Mouse (Mus musculus) ES-Bruce4 (cell line): ENCODE results near the gene Ndufb10. TPM values are rescaled to one million over a fixed set of nuclear protein-coding genes. Genes with fewer than 3 reads are reported as not detected.

ENCODE experiments used
- H3K27ac ChIP-seq: 2 replicates; pipeline ENCODE4 v1.5.1; 2012; ENCODE audit warnings: low read length, inconsistent platforms; ENCODE audit not compliant: insufficient read depth
- H3K27me3 ChIP-seq: 2 replicates; pipeline ENCODE4 v1.6.1; 2012; ENCODE audit warnings: mild to moderate bottlenecking, low read length, inconsistent platforms; ENCODE audit not compliant: control insufficient read depth, poor library complexity, insufficient read depth, severe bottlenecking
- H3K36me3 ChIP-seq: 2 replicates; pipeline ENCODE4 v1.6.1; 2012; ENCODE audit warnings: inconsistent platforms, mild to moderate bottlenecking, low read length, moderate library complexity; ENCODE audit not compliant: control insufficient read depth, poor library complexity, insufficient read depth, severe bottlenecking
- H3K4me1 ChIP-seq: one replicate; pipeline ENCODE4 v1.8.1; 2011; ENCODE audit warnings: low read length; ENCODE audit not compliant: control insufficient read depth, insufficient read depth
- H3K4me3 ChIP-seq: 2 replicates; pipeline ENCODE4 v1.5.1; 2011; ENCODE audit warnings: low read depth, mild to moderate bottlenecking, low read length
- H3K9ac ChIP-seq: 2 replicates; pipeline ENCODE4 v1.6.1; 2012; ENCODE audit warnings: low read depth, mild to moderate bottlenecking, inconsistent platforms; ENCODE audit not compliant: poor library complexity, severe bottlenecking
- H3K9me3 ChIP-seq: replicated peaks from 2 replicates; pipeline ENCODE4 v1.6.1; 2012; ENCODE audit warnings: mild to moderate bottlenecking, low read length, inconsistent platforms; ENCODE audit not compliant: control insufficient read depth, poor library complexity, insufficient read depth, severe bottlenecking
- CTCF ChIP-seq: IDR thresholded peaks from one replicate; pipeline ENCODE4 v1.8.1; 2011; ENCODE audit warnings: low read depth, low read length
- EP300 ChIP-seq: IDR thresholded peaks from 2 replicates; pipeline ENCODE4 v1.6.1; 2011; ENCODE audit warnings: low read depth, low read length; ENCODE audit not compliant: insufficient read depth
- POLR2A ChIP-seq: IDR thresholded peaks from one replicate; pipeline ENCODE4 v1.8.1; 2011; ENCODE audit warnings: low read length; ENCODE audit not compliant: insufficient read depth
- polyA plus RNA-seq: library from polyadenylated mRNA; stranded (reverse); fragments of >200 nt; gene quantifications from 2 replicates; pipeline ENCODE4 v1.2.4, GENCODE M21; 2011; ENCODE audit warnings: low read depth; ENCODE audit not compliant: missing spikeins, insufficient read depth, insufficient read length

Gene Ndufb10
- polyA plus RNA-seq, 1 experiment = 90.9 TPM

DNA sequence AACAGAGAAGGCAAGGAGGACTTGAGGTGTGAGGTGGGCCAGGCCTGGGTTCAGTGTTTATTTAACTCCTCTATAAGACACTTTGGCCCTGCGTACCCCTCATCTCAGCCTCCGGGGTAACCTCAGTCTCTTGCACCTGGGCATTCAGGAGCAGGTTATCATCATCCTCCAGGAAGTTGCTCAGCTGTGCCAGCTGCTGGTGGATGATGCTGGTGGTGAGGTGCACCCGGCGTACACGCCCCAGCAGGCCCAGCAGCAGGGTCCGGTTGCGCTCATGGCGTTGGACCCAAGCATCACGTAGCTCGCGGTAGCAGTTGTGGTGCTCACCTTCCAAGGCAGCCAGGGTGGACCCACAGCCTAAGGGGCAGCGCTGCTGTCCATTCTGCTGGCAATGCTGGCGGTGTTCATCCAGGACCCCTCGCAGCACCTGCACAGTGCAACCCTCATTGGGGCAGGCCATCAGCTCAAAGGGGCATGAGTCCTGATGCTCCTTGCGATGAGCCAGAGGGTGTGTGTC, 8.1 kb downstream of the Ndufb10 start:
- Histone ChIP-seq H3K27ac (no peak overlapping the region), H3K9ac (no peak overlapping the region), H3K9me3 (no peaks in the 10 kb centered on the region), H3K4me1 (no peaks in the 10 kb centered on the region), H3K36me3 (peaks cover 19% of the 10 kb centered on the region), H3K4me3 (no peak overlapping the region), H3K27me3 (no peaks in the 10 kb centered on the region)
- no peak for TF ChIP-seq POLR2A
- no peak for TF ChIP-seq EP300

DNA sequence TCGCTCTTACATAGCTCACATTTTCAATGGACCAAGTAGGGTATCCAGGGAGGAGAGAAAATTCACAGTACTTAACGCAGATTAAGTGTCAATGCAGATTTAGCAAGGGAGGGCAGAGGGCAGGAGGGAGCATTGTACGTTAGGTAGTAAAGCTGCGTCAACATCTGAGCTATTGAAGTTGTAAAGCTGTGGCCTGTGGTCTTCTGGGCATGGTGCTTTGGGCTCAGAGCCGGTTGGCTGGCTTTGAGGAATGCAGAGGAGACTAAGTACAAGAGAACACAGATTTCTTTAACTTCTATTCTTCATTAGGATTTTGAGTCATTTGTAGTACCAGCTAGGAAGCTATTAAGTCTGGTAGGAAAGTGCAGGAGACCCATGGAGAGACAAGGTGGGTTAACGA, 8.7 kb downstream of the Ndufb10 start:
- no peak overlapping the region for H3K9ac ChIP-seq
- no peak overlapping the region for H3K4me3 ChIP-seq
- TF ChIP-seq CTCF (no peak), POLR2A (no peak), EP300 (no peak)
- no peak overlapping the region for H3K27ac ChIP-seq
- peaks cover 14% of the 10 kb centered on the region for H3K36me3 ChIP-seq
- no peaks in the 10 kb centered on the region for H3K27me3 ChIP-seq
- H3K4me1 ChIP-seq = no peaks in the 10 kb centered on the region
- no peaks in the 10 kb centered on the region for H3K9me3 ChIP-seq

DNA sequence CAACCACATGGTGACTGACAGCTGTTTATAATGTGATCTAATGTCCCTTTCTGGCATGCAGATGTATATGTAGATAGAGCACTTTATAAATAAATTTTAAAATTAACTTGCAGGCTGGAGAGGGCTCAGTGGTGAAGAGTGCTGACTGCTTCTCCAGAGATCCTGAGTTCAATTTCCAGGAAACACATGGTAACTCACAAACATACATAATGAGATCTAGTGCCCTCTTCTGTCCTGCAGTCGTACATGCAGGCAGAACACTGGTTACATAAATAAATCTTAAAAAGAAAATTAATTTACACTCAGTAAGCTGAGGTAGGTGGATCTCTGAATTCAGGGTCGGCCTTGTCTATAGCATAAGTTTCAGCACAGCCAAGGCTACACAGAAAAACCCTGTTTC, 15.6 kb downstream of the Ndufb10 start:
- Histone ChIP-seq H3K4me1 (no peaks in the 10 kb centered on the region), H3K9me3 (no peaks in the 10 kb centered on the region), H3K4me3 (no peak overlapping the region), H3K9ac (no peak overlapping the region; the same call in 1 of the 2 replicates), H3K27me3 (no peaks in the 10 kb centered on the region), H3K36me3 (peaks cover 10% of the 10 kb centered on the region), H3K27ac (no peak overlapping the region)
- TF ChIP-seq EP300 (no peak), CTCF (no peak), POLR2A (no peak)

DNA sequence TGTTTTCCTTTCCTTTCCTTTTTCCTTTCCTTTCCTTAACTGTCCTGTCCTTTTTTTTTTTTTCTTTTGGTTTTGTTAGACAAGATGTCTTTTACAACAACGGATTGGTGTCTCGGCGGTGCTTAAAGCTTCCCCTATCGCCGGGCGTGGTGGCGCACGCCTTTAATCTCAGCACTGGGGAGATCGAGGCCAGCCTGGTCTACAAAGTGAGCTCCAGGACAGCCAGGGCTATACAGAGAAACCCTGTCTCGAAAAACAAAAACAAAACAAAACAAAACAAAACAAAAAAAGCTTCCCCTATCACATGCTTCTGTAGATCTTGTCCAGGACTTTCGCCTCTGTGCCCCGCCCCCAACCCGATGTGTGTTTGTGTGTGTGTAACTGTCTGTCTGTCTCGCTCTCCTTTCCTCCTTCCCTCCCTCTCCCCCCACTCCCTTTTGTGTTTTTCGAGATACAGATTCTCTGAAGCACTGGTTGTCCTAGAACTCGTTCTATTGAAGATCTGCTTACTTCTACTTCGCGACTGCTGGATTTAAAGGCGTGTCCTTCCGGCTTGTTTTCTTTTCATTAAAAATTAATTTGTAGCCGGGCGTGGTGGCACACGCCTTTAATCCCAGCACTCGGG, 16.4 kb downstream of the Ndufb10 start:
- TF ChIP-seq EP300 (no peak), CTCF (no peak), POLR2A (no peak)
- Histone ChIP-seq H3K27me3 (no peaks in the 10 kb centered on the region), H3K27ac (peak overlapping the region; percentile 58), H3K9me3 (no peaks in the 10 kb centered on the region), H3K4me3 (peak overlapping the region; percentile 84), H3K9ac (peak overlapping the region; percentile 59), H3K36me3 (peaks cover 10% of the 10 kb centered on the region), H3K4me1 (no peaks in the 10 kb centered on the region)

DNA sequence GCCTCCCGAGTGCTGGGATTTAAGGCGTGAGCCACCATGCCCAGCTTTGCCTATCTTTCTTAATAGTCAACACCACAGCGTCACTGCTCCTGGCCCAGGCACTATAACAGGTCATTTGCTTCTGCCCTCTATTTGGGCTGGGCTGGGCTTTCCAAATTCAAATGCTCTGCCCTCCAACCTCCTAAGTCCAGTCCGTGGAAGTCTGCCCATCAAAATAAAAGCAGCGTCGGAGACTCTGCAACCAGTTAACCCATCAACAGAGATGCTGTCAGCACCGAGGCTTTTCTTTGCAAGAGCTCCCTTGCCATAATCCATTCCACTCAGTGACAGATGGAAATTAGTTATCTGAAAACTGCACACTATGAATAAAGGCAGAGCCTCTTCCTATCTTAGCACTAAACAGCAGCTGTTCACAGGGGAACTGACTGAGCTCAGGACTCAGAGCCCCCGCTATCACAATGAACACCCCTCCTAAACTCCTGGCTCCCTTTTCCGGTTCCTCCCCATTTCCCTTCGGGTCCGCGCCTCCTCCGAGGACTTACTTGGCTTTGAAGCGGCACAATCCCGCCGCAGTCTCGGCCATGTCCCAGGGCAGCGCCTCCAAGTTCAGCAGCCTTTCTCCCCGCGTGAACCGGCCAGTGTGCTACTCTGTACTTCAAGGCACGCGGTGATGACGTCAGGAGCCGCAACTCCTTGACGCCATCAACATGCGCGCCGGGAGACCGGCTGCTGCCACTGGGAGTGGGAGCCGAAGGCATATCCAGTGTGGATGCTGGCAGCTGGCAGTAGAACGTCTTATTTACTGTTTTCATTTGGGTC, 17.1 kb downstream of the Ndufb10 start, which contains the start of gene Tbl3:
Gene Tbl3, minus strand, starts transcription at position 679 of the 819 bp plus-strand sequence.
- Histone ChIP-seq H3K4me3 (peak within 1 kb of the TSS; percentile 84), H3K9ac (peak within 1 kb of the TSS; percentile 59)

More for the DNA sequence above, 17.1 kb downstream of the Ndufb10 start, which contains the start of gene Tbl3:
- H3K27me3 ChIP-seq = no peaks in the 10 kb centered on the region
- TF ChIP-seq CTCF (no peak), EP300 (0 out of 2 replicates have a peak, but pooled peaks have one; percentile 26), POLR2A (peak; percentile 58)
- no peaks in the 10 kb centered on the region for H3K9me3 ChIP-seq
- peaks cover 11% of the 10 kb centered on the region for H3K36me3 ChIP-seq
- peak within 1 kb of the TSS; percentile 58 for H3K27ac ChIP-seq
- no peaks in the 10 kb centered on the region for H3K4me1 ChIP-seq
